Mouse (Mus musculus) hematopoietic stem cell, adult 5-6 weeks (primary cell): Measurements from ENCODE around the gene Gm2012. TPM values are rescaled to one million over a fixed set of nuclear protein-coding genes. Genes with fewer than 3 reads are reported as not detected.
"Not testable (repeated sequence)": the region's sequence is repeated elsewhere in the genome, so short reads cannot be mapped to it uniquely, and the experiment has no call there.

Source experiments
- ATAC-seq, 2 experiments: fragments of 125-278 bp in 1 of 2; replicated peaks in 1 of 2; 2 replicates each; pipeline ENCODE4 v1.8.0; 2016 to 2017; ENCODE audit warnings: inconsistent platforms in 2 of 2, mild to moderate bottlenecking in 2 of 2, moderate number of reproducible peaks in 2 of 2, low read depth in 1 of 2, moderate TSS enrichment in 1 of 2; ENCODE audit not compliant: low FRiP score in 2 of 2, poor library complexity in 2 of 2, severe bottlenecking in 2 of 2, insufficient read depth in 1 of 2, low TSS enrichment in 1 of 2
- total RNA-seq: library from RNA; stranded (forward); fragments of 172-1452, 232-1000 nt; gene quantifications from 2 replicates; pipeline ENCODE4 v1.2.3, GENCODE M21; 2017

The Gm2012 gene
- total RNA-seq: not detected in 2 replicates

DNA sequence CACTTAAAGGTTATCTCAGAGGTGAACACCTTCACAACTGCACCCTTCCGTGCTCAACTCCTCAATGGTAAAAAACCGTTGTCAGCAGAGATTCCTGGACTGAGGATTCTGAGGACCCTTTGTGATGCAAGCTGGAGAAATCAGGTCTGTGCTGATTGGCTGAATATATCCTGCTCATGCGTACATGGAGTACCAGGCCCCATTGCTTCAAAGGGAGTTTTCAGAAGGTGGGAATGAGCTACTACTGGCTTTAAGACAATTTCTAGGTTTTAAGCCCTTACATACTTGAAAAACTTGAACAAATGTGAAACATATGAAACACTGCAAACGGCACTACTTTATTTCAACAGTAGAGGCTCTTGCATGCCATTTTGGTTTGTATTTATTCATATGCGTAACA, at the start of gene Gm2012:
Gm2012 (minus strand) TSS at position 101 of the 400 bp plus-strand sequence.
- not testable (repeated sequence) for ATAC-seq

DNA sequence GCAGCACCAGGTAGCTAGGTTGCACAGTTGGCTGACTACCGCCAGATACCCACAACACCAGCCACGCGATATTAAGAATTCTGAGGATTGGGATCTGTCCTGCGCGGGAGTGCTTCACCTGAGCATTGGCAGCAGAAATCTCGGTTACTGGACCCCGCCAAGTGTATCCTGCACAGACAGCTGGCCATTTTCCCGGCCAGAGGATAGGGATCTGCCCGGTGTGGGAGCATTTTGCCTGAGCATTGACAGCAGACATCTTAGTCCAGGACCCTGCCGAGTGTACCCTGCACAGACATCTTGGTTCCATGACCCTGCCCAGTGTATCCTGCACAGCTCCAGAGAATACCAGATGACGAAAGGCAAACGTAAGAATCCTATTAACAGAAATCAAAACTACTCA, 72.0 kb downstream of the Gm2012 start:
- not testable (repeated sequence) for ATAC-seq

Other genes with a start within 250 kb of the Gm2012 start
- not detected in 2 replicates for gene Gm5168, start 180.3 kb downstream of the Gm2012 start, total RNA-seq
- gene Gm2030, start 78.7 kb upstream of the Gm2012 start, total RNA-seq: not detected in 2 replicates